Mouse (Mus musculus): ENCODE data around the gene Nfe2l2. TPM values are rescaled to one million over a fixed set of nuclear protein-coding genes. Genes with fewer than 3 reads are reported as not detected.
"Not testable (repeated sequence)": the region's sequence is repeated elsewhere in the genome, so short reads cannot be mapped to it uniquely, and the experiment has no call there.

Gene Nfe2l2
- total RNA-seq, 2 experiments from 2014 or later = 25.6 to 31.3 TPM

- intact Hi-C loops (cut with DNase I; ENCODE audit: low total_unique reads) = no loop called here
- DNase-seq = no peak
Observed at GRCm38 (mm10) chr2:75657907-75658691, 46.3 kb downstream of the Nfe2l2 start.

- intact Hi-C loops (cut with DNase I; ENCODE audit: low total_unique reads) = no loop called here
- no peak for DNase-seq
Observed at GRCm38 (mm10) chr2:75656924-75657323, 47.5 kb downstream of the Nfe2l2 start.

DNA sequence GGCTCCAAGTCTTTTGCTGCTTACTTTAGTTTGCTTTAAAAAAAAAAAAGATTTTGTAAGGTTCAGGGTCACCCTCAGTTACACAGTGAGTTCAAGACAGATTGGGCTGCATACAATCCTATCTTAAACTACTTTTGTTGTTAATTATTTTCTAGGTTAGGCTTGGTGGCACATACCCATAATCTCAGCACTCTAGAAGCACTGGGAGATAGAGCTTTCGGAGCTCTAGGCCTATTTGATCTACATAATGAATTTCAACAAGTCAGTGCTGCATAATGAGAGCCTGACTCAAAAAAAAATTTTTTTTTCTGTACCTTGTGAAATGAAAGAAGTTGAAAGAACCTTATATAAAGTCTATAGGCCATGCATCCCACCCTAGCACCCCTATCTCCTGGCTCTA is 49.8 kb downstream of the Nfe2l2 start:
- intact Hi-C loops (cut with DNase I; ENCODE audit: low total_unique reads) = no loop called here
- DNase-seq = no peak

- DNase-seq = no peak
- intact Hi-C loops (cut with DNase I; ENCODE audit: low total_unique reads) = no loop called here
Observed at GRCm38 (mm10) chr2:75653150-75653549, 51.3 kb downstream of the Nfe2l2 start.

GRCm38 (mm10) chr2:75650437-75650836 is 54.0 kb downstream of the Nfe2l2 start:
- no peak for DNase-seq
- intact Hi-C loops (cut with DNase I; ENCODE audit: low total_unique reads) = no loop called here

DNA sequence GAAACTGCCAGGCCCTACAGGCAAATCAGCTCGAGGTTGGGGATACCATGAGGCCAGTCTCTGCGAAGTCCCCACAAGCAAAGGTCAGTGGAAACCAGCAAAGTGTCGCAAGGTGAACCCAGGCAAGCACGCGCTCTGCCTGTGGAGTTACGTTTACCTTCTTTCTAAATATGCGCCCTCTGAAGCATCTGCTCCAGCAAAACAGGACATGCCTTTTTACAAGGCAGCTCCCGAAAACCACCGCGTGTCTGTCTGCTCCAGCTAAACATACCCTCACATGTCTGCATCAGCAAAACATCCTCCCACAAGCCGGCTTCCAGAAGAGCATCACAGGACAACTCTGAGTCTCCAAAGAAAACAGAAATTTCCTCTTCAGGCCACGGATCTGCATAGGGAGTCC is 59.2 kb downstream of the Nfe2l2 start:
- DNase-seq = no peak
- intact Hi-C loops (cut with DNase I; ENCODE audit: low total_unique reads) = no loop called here

DNA sequence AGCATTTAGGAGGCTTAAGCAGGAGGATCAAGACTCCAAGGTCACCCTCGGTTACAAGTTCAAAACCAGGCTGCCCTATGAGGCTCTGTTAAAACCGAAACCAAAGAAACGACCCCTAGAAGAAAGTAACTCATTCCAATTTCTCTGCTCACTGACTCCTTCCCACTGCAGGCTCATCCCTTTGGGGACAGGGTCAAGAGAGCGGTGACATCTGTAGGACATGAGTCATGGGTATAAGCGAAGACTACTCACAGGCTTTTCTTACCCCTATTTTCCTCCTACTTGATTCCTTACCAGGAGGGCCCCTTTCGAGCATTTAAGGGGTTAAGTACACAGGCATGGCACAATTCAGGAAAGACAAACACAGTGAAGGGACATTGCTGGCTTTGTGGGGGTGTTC is 60.5 kb downstream of the Nfe2l2 start:
- intact Hi-C loops (cut with DNase I; ENCODE audit: low total_unique reads) = no loop called here
- DNase-seq = no peak

GRCm38 (mm10) chr2:75642795-75643550 is 61.5 kb downstream of the Nfe2l2 start:
- no peak for DNase-seq
- intact Hi-C loops (cut with DNase I; ENCODE audit: low total_unique reads) = no loop called here

- DNase-seq; intact Hi-C loops (cut with DNase I; ENCODE audit: low total_unique reads): not testable (repeated sequence)
Observed at GRCm38 (mm10) chr2:75642312-75642711, 62.1 kb downstream of the Nfe2l2 start.

- not testable (repeated sequence) for DNase-seq
Observed at GRCm38 (mm10) chr2:75639535-75639934, 64.9 kb downstream of the Nfe2l2 start.

GRCm38 (mm10) chr2:75637822-75638221 is 66.6 kb downstream of the Nfe2l2 start:
- intact Hi-C loops (cut with DNase I; ENCODE audit: low total_unique reads); DNase-seq: not testable (repeated sequence)

More at GRCm38 (mm10) chr2:75639535-75639934, 64.9 kb downstream of the Nfe2l2 start:
- intact Hi-C loops (cut with DNase I; ENCODE audit: low total_unique reads) = not testable (repeated sequence)

DNA sequence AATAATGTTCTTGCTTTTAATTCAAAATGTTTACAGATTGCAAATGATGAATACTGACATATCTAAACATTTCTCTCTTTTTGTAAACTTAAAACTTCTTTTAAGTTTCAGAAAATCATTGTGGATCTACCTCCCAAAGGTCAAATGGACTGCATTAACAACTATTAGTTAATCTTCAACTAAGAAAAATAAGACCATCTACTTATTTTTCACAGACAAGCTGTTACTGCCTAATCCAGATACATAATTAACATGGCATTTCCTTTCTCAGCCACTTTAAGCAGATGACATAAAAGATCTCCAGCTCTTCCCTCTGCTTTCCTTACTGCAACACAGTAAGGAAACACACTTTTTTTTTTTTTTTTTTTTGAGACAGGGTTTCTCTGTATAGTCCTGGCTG is 67.1 kb downstream of the Nfe2l2 start:
- no peak for DNase-seq
- intact Hi-C loops (cut with DNase I; ENCODE audit: low total_unique reads) = no loop called here

GRCm38 (mm10) chr2:75637055-75637304 is 67.5 kb downstream of the Nfe2l2 start:
- DNase-seq; intact Hi-C loops (cut with DNase I; ENCODE audit: low total_unique reads): not testable (repeated sequence)

DNA sequence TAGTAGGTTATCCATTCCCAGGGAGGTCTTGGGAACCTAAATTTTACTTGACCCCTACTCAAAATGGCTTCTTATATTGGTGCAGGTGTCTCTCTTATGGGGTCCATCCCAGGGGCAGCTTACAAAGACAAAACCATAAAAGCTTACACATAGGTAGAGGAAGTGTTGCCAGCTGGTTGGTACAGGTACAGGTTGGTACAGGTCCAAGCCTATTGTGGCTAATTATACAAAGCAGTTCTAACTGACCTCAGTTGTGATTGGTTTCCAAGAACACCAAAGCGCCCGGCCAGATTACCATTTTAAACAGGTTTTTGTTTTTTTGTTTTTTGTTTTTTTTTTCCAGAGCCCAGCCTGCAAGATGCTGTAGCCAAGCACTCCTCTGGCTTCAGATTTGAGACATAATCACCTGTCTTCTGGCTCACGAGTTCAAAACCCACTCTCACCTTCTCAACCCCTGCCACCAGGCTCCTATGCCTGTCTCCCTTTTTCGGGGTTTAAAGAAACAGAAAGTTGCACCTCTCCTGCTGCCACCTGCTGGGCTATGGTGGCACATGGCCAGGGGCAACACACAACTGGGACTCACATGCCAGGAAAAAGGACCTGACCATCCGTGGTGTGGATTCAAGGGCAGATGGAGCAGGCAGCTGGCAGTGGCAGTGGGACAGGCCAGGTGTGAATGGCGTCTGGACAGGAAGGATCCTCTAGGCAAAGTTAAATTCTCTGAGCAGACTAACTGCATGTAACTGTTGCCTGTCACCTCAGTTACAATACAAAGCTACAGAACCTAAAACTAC is 68.0 kb downstream of the Nfe2l2 start:
- intact Hi-C loops (cut with DNase I; ENCODE audit: low total_unique reads) = no loop called here
- no peak for DNase-seq

GRCm38 (mm10) chr2:75634431-75634830 is 70.0 kb downstream of the Nfe2l2 start:
- DNase-seq; intact Hi-C loops (cut with DNase I; ENCODE audit: low total_unique reads): not testable (repeated sequence)

DNA sequence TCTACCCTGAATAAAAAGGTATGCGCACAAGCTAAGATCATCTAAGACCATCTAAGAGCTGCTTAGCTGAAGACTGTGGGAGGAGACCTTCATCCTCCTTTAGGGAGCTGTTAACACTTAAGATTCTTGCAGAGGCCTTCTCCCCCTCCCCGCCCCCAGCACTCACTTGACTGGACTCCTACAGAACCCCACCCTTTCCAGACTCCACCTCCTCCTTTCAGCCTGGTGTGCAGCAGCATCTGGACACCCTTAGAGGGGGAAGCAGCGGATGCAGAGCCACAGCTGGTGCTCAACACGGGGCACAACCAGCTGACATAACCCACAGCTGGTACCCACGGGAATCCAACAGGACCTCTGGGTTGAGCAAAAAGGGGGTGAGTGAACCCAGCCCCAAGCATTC is 70.7 kb downstream of the Nfe2l2 start:
- DNase-seq = no peak
- intact Hi-C loops (cut with DNase I; ENCODE audit: low total_unique reads) = no loop called here

- intact Hi-C loops (cut with DNase I; ENCODE audit: low total_unique reads) = no loop called here
Observed at GRCm38 (mm10) chr2:75633381-75633780, 71.1 kb downstream of the Nfe2l2 start.

DNA sequence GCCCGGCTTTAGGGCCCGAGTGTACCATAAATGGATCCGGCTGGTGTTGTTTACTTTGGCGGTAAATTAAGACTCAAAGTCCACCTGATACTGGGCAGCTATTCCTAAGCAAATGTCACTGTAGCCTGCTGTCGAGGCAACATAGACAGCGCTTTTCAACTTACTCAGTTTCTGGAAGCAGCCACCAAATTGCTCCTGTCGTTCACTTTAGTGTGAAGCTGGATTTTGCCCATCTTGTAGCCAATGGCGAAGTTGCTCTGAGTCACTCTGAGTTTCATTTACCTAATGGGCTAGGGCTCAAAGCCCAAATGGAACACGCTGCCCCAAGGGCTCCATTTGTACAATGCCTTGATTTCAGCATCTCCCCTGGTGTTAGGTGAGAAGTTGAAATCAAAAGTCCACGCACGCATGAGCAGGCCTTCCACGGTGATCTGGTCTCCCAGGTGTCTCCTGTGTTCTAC is 71.7 kb downstream of the Nfe2l2 start:
- intact Hi-C loops (cut with DNase I; ENCODE audit: low total_unique reads) = no loop called here

More at GRCm38 (mm10) chr2:75633381-75633780, 71.1 kb downstream of the Nfe2l2 start:
- no peak for DNase-seq

GRCm38 (mm10) chr2:75632043-75632442 is 72.4 kb downstream of the Nfe2l2 start:
- intact Hi-C loops (cut with DNase I; ENCODE audit: low total_unique reads) = no loop called here
- no peak for DNase-seq

More for the DNA sequence above, 71.7 kb downstream of the Nfe2l2 start:
- DNase-seq = no peak

GRCm38 (mm10) chr2:75631421-75631820 is 73.0 kb downstream of the Nfe2l2 start:
- intact Hi-C loops (cut with DNase I; ENCODE audit: low total_unique reads) = no loop called here

More at GRCm38 (mm10) chr2:75631421-75631820, 73.0 kb downstream of the Nfe2l2 start:
- DNase-seq = no peak
